Mouse (Mus musculus): ENCODE measurements around the gene Vps8. TPM values are rescaled to one million over a fixed set of nuclear protein-coding genes. Genes with fewer than 3 reads are reported as not detected.

Vps8 gene
- polyA plus RNA-seq, 1 experiment from 2014 or later, result 14.3 TPM

- WGBS, result 91% methylated on average over 4 of the region's 4 CpGs
- Histone ChIP-seq H3K4me2 (replicated peaks) (no peak overlapping the region), H3K9ac (no peak overlapping the region), H3K4me3 (no peak overlapping the region), H3K27ac (no peak overlapping the region), H3K9me3 (no peaks in the 10 kb centered on the region), H3K36me3 (0 out of 2 replicates have a peak, but pooled peaks cover 3% of the 10 kb centered on the region), H3K4me1 (peaks cover 5% of the 10 kb centered on the region; the same call in 1 of the 2 replicates), H3K27me3 (no peaks in the 10 kb centered on the region)
- no peak for ATAC-seq (ENCODE audit: low FRiP score, low read depth)
Observed at GRCm38 (mm10) chr16:21610473-21610872, 187.6 kb downstream of the Vps8 start.

GRCm38 (mm10) chr16:21615802-21616201 is 192.9 kb downstream of the Vps8 start:
- 58% methylated on average over 7 of the region's 7 CpGs for WGBS
- Histone ChIP-seq H3K36me3 (peaks cover 6% of the 10 kb centered on the region; the same call in 1 of the 2 replicates), H3K27me3 (no peaks in the 10 kb centered on the region), H3K27ac (no peak overlapping the region), H3K9me3 (peaks cover 4% of the 10 kb centered on the region), H3K4me1 (no peaks in the 10 kb centered on the region), H3K4me2 (replicated peaks) (no peak overlapping the region), H3K9ac (no peak overlapping the region), H3K4me3 (no peak overlapping the region)
- no peak for ATAC-seq (ENCODE audit: low FRiP score, low read depth)

GRCm38 (mm10) chr16:21620630-21621029 is 197.7 kb downstream of the Vps8 start:
- no peaks in the 10 kb centered on the region for H3K4me1 ChIP-seq
- no peaks in the 10 kb centered on the region for H3K27me3 ChIP-seq
- H3K9me3 ChIP-seq, result peaks cover 4% of the 10 kb centered on the region
- H3K27ac ChIP-seq, result no peak overlapping the region
- ATAC-seq (ENCODE audit: low FRiP score, low read depth), result no peak
- 87% methylated on average over 2 of the region's 2 CpGs for WGBS
- H3K4me2 ChIP-seq (replicated peaks), result no peak overlapping the region
- no peak overlapping the region for H3K9ac ChIP-seq
- H3K36me3 ChIP-seq, result peaks cover 3% of the 10 kb centered on the region; the same call in 1 of the 2 replicates
- no peak overlapping the region for H3K4me3 ChIP-seq

GRCm38 (mm10) chr16:21625784-21626634 is 203.1 kb downstream of the Vps8 start:
- no peaks in the 10 kb centered on the region for H3K27me3 ChIP-seq
- no peak overlapping the region for H3K9ac ChIP-seq
- H3K9me3 ChIP-seq, result no peaks in the 10 kb centered on the region
- peaks cover 19% of the 10 kb centered on the region for H3K4me1 ChIP-seq
- ATAC-seq (ENCODE audit: low FRiP score, low read depth), result no peak
- 68% methylated on average over 6 of the region's 6 CpGs for WGBS
- H3K36me3 ChIP-seq, result no peaks in the 10 kb centered on the region
- H3K4me3 ChIP-seq, result no peak overlapping the region
- no peak overlapping the region for H3K27ac ChIP-seq
- H3K4me2 ChIP-seq (replicated peaks), result no peak overlapping the region

- Histone ChIP-seq H3K4me1 (peaks cover 19% of the 10 kb centered on the region), H3K27me3 (no peaks in the 10 kb centered on the region), H3K9me3 (no peaks in the 10 kb centered on the region), H3K4me2 (replicated peaks) (no peak overlapping the region), H3K36me3 (no peaks in the 10 kb centered on the region), H3K27ac (no peak overlapping the region), H3K9ac (no peak overlapping the region; the same call in 1 of the 2 replicates), H3K4me3 (no peak overlapping the region)
- 53% methylated on average over 6 of the region's 6 CpGs for WGBS
- no peak for ATAC-seq (ENCODE audit: low FRiP score, low read depth)
Observed at GRCm38 (mm10) chr16:21627248-21627647, 204.3 kb downstream of the Vps8 start.

GRCm38 (mm10) chr16:21628061-21628591 is 205.2 kb downstream of the Vps8 start:
- no peaks in the 10 kb centered on the region for H3K36me3 ChIP-seq
- no peak overlapping the region for H3K4me3 ChIP-seq
- H3K4me2 ChIP-seq (replicated peaks), result peak overlapping the region; percentile 33
- no peaks in the 10 kb centered on the region for H3K27me3 ChIP-seq
- peak; percentile 64 for ATAC-seq (ENCODE audit: low FRiP score, low read depth)
- H3K9me3 ChIP-seq, result no peaks in the 10 kb centered on the region
- H3K9ac ChIP-seq, result 0 out of 2 replicates have a peak overlapping the region, but pooled peaks have one; percentile 36
- 17% methylated on average over 13 of the region's 13 CpGs for WGBS
- H3K4me1 ChIP-seq, result peaks cover 19% of the 10 kb centered on the region
- H3K27ac ChIP-seq, result 0 out of 2 replicates have a peak overlapping the region, but pooled peaks have one; percentile 48

GRCm38 (mm10) chr16:21630614-21631013 is 207.7 kb downstream of the Vps8 start:
- H3K4me1 ChIP-seq, result peaks cover 19% of the 10 kb centered on the region
- H3K4me3 ChIP-seq, result no peak overlapping the region
- WGBS, result 90% methylated on average over 4 of the region's 4 CpGs
- no peaks in the 10 kb centered on the region for H3K27me3 ChIP-seq
- H3K36me3 ChIP-seq, result no peaks in the 10 kb centered on the region
- ATAC-seq (ENCODE audit: low FRiP score, low read depth), result no peak
- no peak overlapping the region for H3K4me2 ChIP-seq (replicated peaks)
- H3K27ac ChIP-seq, result no peak overlapping the region
- H3K9ac ChIP-seq, result no peak overlapping the region
- no peaks in the 10 kb centered on the region for H3K9me3 ChIP-seq

GRCm38 (mm10) chr16:21631815-21632222 is 208.9 kb downstream of the Vps8 start:
- Histone ChIP-seq H3K9me3 (no peaks in the 10 kb centered on the region), H3K27me3 (no peaks in the 10 kb centered on the region), H3K9ac (no peak overlapping the region), H3K27ac (no peak overlapping the region), H3K4me1 (peaks cover 19% of the 10 kb centered on the region), H3K36me3 (no peaks in the 10 kb centered on the region), H3K4me2 (replicated peaks) (no peak overlapping the region), H3K4me3 (no peak overlapping the region)
- 64% methylated on average over 4 of the region's 4 CpGs for WGBS
- ATAC-seq (ENCODE audit: low FRiP score, low read depth), result no peak

GRCm38 (mm10) chr16:21634460-21634859 is 211.5 kb downstream of the Vps8 start:
- Histone ChIP-seq H3K27ac (no peak overlapping the region), H3K9me3 (no peaks in the 10 kb centered on the region), H3K9ac (no peak overlapping the region), H3K4me1 (no peaks in the 10 kb centered on the region), H3K4me3 (no peak overlapping the region), H3K36me3 (no peaks in the 10 kb centered on the region), H3K27me3 (no peaks in the 10 kb centered on the region), H3K4me2 (replicated peaks) (no peak overlapping the region)
- no peak for ATAC-seq (ENCODE audit: low FRiP score, low read depth)

GRCm38 (mm10) chr16:21636156-21636853 is 213.4 kb downstream of the Vps8 start:
- Histone ChIP-seq H3K9ac (no peak overlapping the region), H3K27ac (no peak overlapping the region), H3K4me1 (no peaks in the 10 kb centered on the region), H3K27me3 (no peaks in the 10 kb centered on the region), H3K9me3 (no peaks in the 10 kb centered on the region), H3K36me3 (no peaks in the 10 kb centered on the region), H3K4me2 (replicated peaks) (no peak overlapping the region), H3K4me3 (no peak overlapping the region)
- ATAC-seq (ENCODE audit: low FRiP score, low read depth), result no peak
- 83% methylated on average over 5 of the region's 5 CpGs for WGBS

GRCm38 (mm10) chr16:21637201-21637819 is 214.4 kb downstream of the Vps8 start:
- no peak overlapping the region for H3K4me3 ChIP-seq
- H3K27ac ChIP-seq, result no peak overlapping the region
- WGBS, result 88% methylated on average over 11 of the region's 11 CpGs
- H3K9ac ChIP-seq, result no peak overlapping the region
- no peak for ATAC-seq (ENCODE audit: low FRiP score, low read depth)
- no peaks in the 10 kb centered on the region for H3K36me3 ChIP-seq
- H3K27me3 ChIP-seq, result no peaks in the 10 kb centered on the region
- H3K9me3 ChIP-seq, result no peaks in the 10 kb centered on the region
- H3K4me1 ChIP-seq, result no peaks in the 10 kb centered on the region
- no peak overlapping the region for H3K4me2 ChIP-seq (replicated peaks)
